Mouse (Mus musculus): ENCODE data around the gene Acadvl. TPM values are rescaled to one million over a fixed set of nuclear protein-coding genes. Genes with fewer than 3 reads are reported as not detected.

The Acadvl gene
- polyA plus RNA-seq, 1 experiment from 2014 or later: 42.2 TPM

- H3K27ac ChIP-seq (replicated peaks): peak within 1 kb of the TSS; percentile 99
- H3K36me3 ChIP-seq: peaks cover 60% of the 10 kb centered on the region
- no peak for DNase-seq (ENCODE audit: low spot score)
These were observed 34.0 kb downstream of the Acadvl start, which contains the start of gene Ctdnep1 for GRCm38 (mm10) chr11:69981141-69981762. Gene Ctdnep1 (plus strand): TSS chr11:69981156.

GRCm38 (mm10) chr11:69980196-69981140 lies 34.7 kb downstream of the Acadvl start:
- Histone ChIP-seq H3K4me3 (peak overlapping the region; percentile 99), H3K4me1 (peaks cover 39% of the 10 kb centered on the region), H3K36me3 (peaks cover 62% of the 10 kb centered on the region), H3K27me3 (ENCODE audit: low read depth, poor library complexity, severe bottlenecking) (no peaks in the 10 kb centered on the region), H3K27ac (replicated peaks) (peak overlapping the region; percentile 99), H3K9me3 (replicated peaks) (no peaks in the 10 kb centered on the region)
- under 1% methylated on average over 53 of the region's 60 CpGs for WGBS
- DNase-seq (ENCODE audit: low spot score): peak; percentile 99

More at GRCm38 (mm10) chr11:69981141-69981762, 34.0 kb downstream of the Acadvl start, which contains the start of gene Ctdnep1:
- H3K27me3 ChIP-seq (ENCODE audit: low read depth, poor library complexity, severe bottlenecking): no peaks in the 10 kb centered on the region
- no peaks in the 10 kb centered on the region for H3K9me3 ChIP-seq (replicated peaks)
- peak within 1 kb of the TSS; percentile 99 for H3K4me3 ChIP-seq
- WGBS: under 1% methylated on average over 43 of the region's 43 CpGs
- H3K4me1 ChIP-seq: peaks cover 39% of the 10 kb centered on the region

- 4% methylated on average over 16 of the region's 16 CpGs for WGBS
- H3K4me3 ChIP-seq: peak overlapping the region; percentile 99
- H3K9me3 ChIP-seq (replicated peaks): no peaks in the 10 kb centered on the region
- H3K36me3 ChIP-seq: peaks cover 62% of the 10 kb centered on the region
- H3K27ac ChIP-seq (replicated peaks): peak overlapping the region; percentile 99
- H3K4me1 ChIP-seq: peaks cover 39% of the 10 kb centered on the region
- no peak for DNase-seq (ENCODE audit: low spot score)
- H3K27me3 ChIP-seq (ENCODE audit: low read depth, poor library complexity, severe bottlenecking): no peaks in the 10 kb centered on the region
These were observed 35.4 kb downstream of the Acadvl start for GRCm38 (mm10) chr11:69979827-69980195.

- Histone ChIP-seq H3K9me3 (replicated peaks) (no peaks in the 10 kb centered on the region), H3K36me3 (peaks cover 77% of the 10 kb centered on the region), H3K27me3 (ENCODE audit: low read depth, poor library complexity, severe bottlenecking) (no peaks in the 10 kb centered on the region), H3K4me1 (peaks cover 15% of the 10 kb centered on the region), H3K27ac (replicated peaks) (no peak overlapping the region), H3K4me3 (no peak overlapping the region)
- 87% methylated on average over 4 of the region's 4 CpGs for WGBS
- DNase-seq (ENCODE audit: low spot score): no peak
These were observed 38.9 kb downstream of the Acadvl start for GRCm38 (mm10) chr11:69976271-69976670.

- Histone ChIP-seq H3K9me3 (replicated peaks) (no peaks in the 10 kb centered on the region), H3K4me3 (no peak overlapping the region), H3K4me1 (peaks cover 13% of the 10 kb centered on the region), H3K27ac (replicated peaks) (no peak overlapping the region), H3K27me3 (ENCODE audit: low read depth, poor library complexity, severe bottlenecking) (no peaks in the 10 kb centered on the region), H3K36me3 (peaks cover 88% of the 10 kb centered on the region)
- no peak for DNase-seq (ENCODE audit: low spot score)
- 92% methylated on average over 2 of the region's 2 CpGs for WGBS
These were observed 40.3 kb downstream of the Acadvl start for GRCm38 (mm10) chr11:69974907-69975306.

- DNase-seq (ENCODE audit: low spot score): no peak
- Histone ChIP-seq H3K4me1 (peaks cover 12% of the 10 kb centered on the region), H3K27me3 (ENCODE audit: low read depth, poor library complexity, severe bottlenecking) (peaks cover 30% of the 10 kb centered on the region), H3K4me3 (no peak overlapping the region), H3K9me3 (replicated peaks) (no peaks in the 10 kb centered on the region), H3K36me3 (peaks cover 81% of the 10 kb centered on the region), H3K27ac (replicated peaks) (no peak overlapping the region)
- WGBS: 84% methylated on average over 3 of the region's 3 CpGs
These were observed 44.4 kb downstream of the Acadvl start for GRCm38 (mm10) chr11:69970775-69971174.

- H3K36me3 ChIP-seq: peaks cover 76% of the 10 kb centered on the region
These were observed 45.0 kb downstream of the Acadvl start for GRCm38 (mm10) chr11:69970222-69970621.

GRCm38 (mm10) chr11:69968793-69969192 lies 46.4 kb downstream of the Acadvl start:
- no peaks in the 10 kb centered on the region for H3K9me3 ChIP-seq (replicated peaks)
- peaks cover 19% of the 10 kb centered on the region for H3K4me1 ChIP-seq
- no peak overlapping the region for H3K4me3 ChIP-seq
- 89% methylated on average over 4 of the region's 4 CpGs for WGBS
- H3K27ac ChIP-seq (replicated peaks): no peak overlapping the region
- H3K27me3 ChIP-seq (ENCODE audit: low read depth, poor library complexity, severe bottlenecking): peaks cover 50% of the 10 kb centered on the region
- no peak for DNase-seq (ENCODE audit: low spot score)
- H3K36me3 ChIP-seq: peaks cover 61% of the 10 kb centered on the region

More at GRCm38 (mm10) chr11:69970222-69970621, 45.0 kb downstream of the Acadvl start:
- Histone ChIP-seq H3K4me3 (no peak overlapping the region), H3K27ac (replicated peaks) (no peak overlapping the region), H3K9me3 (replicated peaks) (no peaks in the 10 kb centered on the region), H3K27me3 (ENCODE audit: low read depth, poor library complexity, severe bottlenecking) (peaks cover 36% of the 10 kb centered on the region), H3K4me1 (peaks cover 16% of the 10 kb centered on the region)
- 94% methylated on average over 6 of the region's 6 CpGs for WGBS
- DNase-seq (ENCODE audit: low spot score): no peak

- Histone ChIP-seq H3K27me3 (ENCODE audit: low read depth, poor library complexity, severe bottlenecking) (peaks cover 68% of the 10 kb centered on the region), H3K4me3 (peak overlapping the region; percentile 40), H3K27ac (replicated peaks) (peak overlapping the region; percentile 55; the same call in 1 of the 2 replicates), H3K4me1 (peaks cover 19% of the 10 kb centered on the region), H3K36me3 (peaks cover 43% of the 10 kb centered on the region), H3K9me3 (replicated peaks) (no peaks in the 10 kb centered on the region)
- 39% methylated on average over 17 of the region's 17 CpGs for WGBS
- no peak for DNase-seq (ENCODE audit: low spot score)
These were observed 48.2 kb downstream of the Acadvl start for GRCm38 (mm10) chr11:69966860-69967517.

GRCm38 (mm10) chr11:69966006-69966859 lies 49.0 kb downstream of the Acadvl start:
- WGBS: 3% methylated on average over 59 of the region's 59 CpGs
- Histone ChIP-seq H3K4me3 (peak overlapping the region; percentile 40), H3K36me3 (peaks cover 36% of the 10 kb centered on the region), H3K27me3 (ENCODE audit: low read depth, poor library complexity, severe bottlenecking) (peaks cover 74% of the 10 kb centered on the region), H3K9me3 (replicated peaks) (no peaks in the 10 kb centered on the region), H3K4me1 (peaks cover 19% of the 10 kb centered on the region), H3K27ac (replicated peaks) (peak overlapping the region; percentile 55; the same call in 1 of the 2 replicates)
- DNase-seq (ENCODE audit: low spot score): peak; percentile 41

GRCm38 (mm10) chr11:69965271-69966005 lies 49.8 kb downstream of the Acadvl start:
- H3K4me1 ChIP-seq: peaks cover 19% of the 10 kb centered on the region
- DNase-seq (ENCODE audit: low spot score): no peak
- H3K27ac ChIP-seq (replicated peaks): no peak overlapping the region
- peak overlapping the region; percentile 40 for H3K4me3 ChIP-seq
- WGBS: 2% methylated on average over 49 of the region's 49 CpGs
- H3K36me3 ChIP-seq: peaks cover 30% of the 10 kb centered on the region
- H3K9me3 ChIP-seq (replicated peaks): no peaks in the 10 kb centered on the region
- H3K27me3 ChIP-seq (ENCODE audit: low read depth, poor library complexity, severe bottlenecking): peaks cover 74% of the 10 kb centered on the region
